Mouse (Mus musculus): Measurements from ENCODE around the gene Msantd2. TPM values are rescaled to one million over a fixed set of nuclear protein-coding genes. Genes with fewer than 3 reads are reported as not detected.

The Msantd2 gene
- 7.8 TPM for polyA plus RNA-seq (2017; shearing (Covaris generic))

GRCm38 (mm10) chr9:37488611-37489396 is at the start of gene Msantd2:
Gene Msantd2 (plus strand): TSS chr9:37489319.

GRCm38 (mm10) chr9:37527396-37528224 is 38.5 kb downstream of the Msantd2 start, which contains the start of gene Esam:
Gene Esam (plus strand): TSS chr9:37528078.

GRCm38 (mm10) chr9:37539170-37540025 is 50.3 kb downstream of the Msantd2 start, which contains the start of gene Vsig2:
Gene Vsig2 (plus strand): TSS chr9:37539255.

GRCm38 (mm10) chr9:37552536-37553293 is 63.6 kb downstream of the Msantd2 start, which contains the start of gene Nrgn:
Gene Nrgn (minus strand): TSS chr9:37552904.

GRCm38 (mm10) chr9:37554838-37555748 is 66.0 kb downstream of the Msantd2 start, which contains the start of gene Siae:
Gene Siae (plus strand): TSS chr9:37555698.

Other genes starting within 250 kb of the Msantd2 start
- 7.6 TPM for gene Slc37a2, start 233.6 kb upstream of the Msantd2 start, polyA plus RNA-seq (2017; shearing (Covaris generic))
- 10.3 TPM for gene Ccdc15, start 140.9 kb upstream of the Msantd2 start, polyA plus RNA-seq (2017; shearing (Covaris generic))
- not detected for gene Hepacam, start 122.0 kb upstream of the Msantd2 start, polyA plus RNA-seq (2017; shearing (Covaris generic))
- not detected for gene Robo4, start 87.4 kb upstream of the Msantd2 start, polyA plus RNA-seq (2017; shearing (Covaris generic))
- gene Robo3, start 56.1 kb upstream of the Msantd2 start, polyA plus RNA-seq (2017; shearing (Covaris generic)) = not detected
- gene Esam, start 38.8 kb downstream of the Msantd2 start, polyA plus RNA-seq (2017; shearing (Covaris generic)) = not detected
- gene Vsig2, start 49.9 kb downstream of the Msantd2 start, polyA plus RNA-seq (2017; shearing (Covaris generic)) = not detected
- 5.1 TPM for gene Nrgn, start 63.6 kb downstream of the Msantd2 start, polyA plus RNA-seq (2017; shearing (Covaris generic))
- 28.9 TPM for gene Siae, start 66.4 kb downstream of the Msantd2 start, polyA plus RNA-seq (2017; shearing (Covaris generic))
- gene Spa17, start 124.4 kb downstream of the Msantd2 start, polyA plus RNA-seq (2017; shearing (Covaris generic)) = not detected
- gene Tbrg1, start 168.0 kb downstream of the Msantd2 start, polyA plus RNA-seq (2017; shearing (Covaris generic)) = 168 TPM
- gene Panx3, start 179.9 kb downstream of the Msantd2 start, polyA plus RNA-seq (2017; shearing (Covaris generic)) = not detected
- not detected for gene Olfr160, start 226.9 kb downstream of the Msantd2 start, polyA plus RNA-seq (2017; shearing (Covaris generic))